Mouse (Mus musculus) neural tube, embryonic 14.5 days (tissue): Measurements from ENCODE around the gene Tas2r135. TPM values are rescaled to one million over a fixed set of nuclear protein-coding genes. Genes with fewer than 3 reads are reported as not detected.

Experiments used
- ATAC-seq: fragments of 200-750 bp; cut with Nextera tagmentation; 2 replicates; pipeline ENCODE4 v1.8.0; 2017; ENCODE audit warnings: low read depth, mild to moderate bottlenecking, moderate TSS enrichment, moderate library complexity
- H3K27ac ChIP-seq: fragments of 300-500 bp; sonication (generic); 2 replicates; pipeline ENCODE4 v1.5.1; 2014; ENCODE audit warnings: low read depth, mild to moderate bottlenecking, control low read depth, low read length, moderate library complexity, mixed read lengths
- H3K27me3 ChIP-seq: fragments of 300-500 bp; sonication (generic); 2 replicates; pipeline ENCODE4 v1.6.1; 2014; ENCODE audit warnings: low read length; ENCODE audit not compliant: control insufficient read depth, insufficient read depth
- H3K36me3 ChIP-seq: fragments of 300-500 bp; sonication (generic); 2 replicates; pipeline ENCODE4 v1.6.1; 2014; ENCODE audit warnings: low read length, mixed read lengths; ENCODE audit not compliant: control insufficient read depth, insufficient read depth
- H3K4me1 ChIP-seq: fragments of 300-500 bp; sonication (generic); 2 replicates; pipeline ENCODE4 v1.6.1; 2014; ENCODE audit warnings: low read length; ENCODE audit not compliant: control insufficient read depth, insufficient read depth
- H3K4me2 ChIP-seq: fragments of 300-500 bp; sonication (generic); 2 replicates; pipeline ENCODE4 v1.6.1; 2014; ENCODE audit warnings: mild to moderate bottlenecking, low read depth, low read length, control low read depth
- H3K4me3 ChIP-seq: fragments of 300-500 bp; sonication (generic); 2 replicates; pipeline ENCODE4 v1.5.1; 2014; ENCODE audit warnings: low read depth, low read length, control low read depth, mixed read lengths
- H3K9ac ChIP-seq: fragments of 300-500 bp; sonication (generic); replicated peaks from 2 replicates; pipeline ENCODE4 v1.6.1; 2014; ENCODE audit warnings: low read depth, mild to moderate bottlenecking, control low read depth, low read length, mixed read lengths
- H3K9me3 ChIP-seq: fragments of 300-500 bp; sonication (generic); 2 replicates; pipeline ENCODE4 v1.6.1; 2016; ENCODE audit warnings: low read length; ENCODE audit not compliant: control insufficient read depth
- WGBS: fragments of 180-500 bp; shearing (Covaris S2); extraction: QIAGEN DNeasy Blood & Tissue Kit; methylation state at CpG from one replicate; pipeline ENCODE4 v1.1.7; 2014; 5-methylcytosine and 5-hydroxymethylcytosine counted together
- polyA plus RNA-seq: library from polyadenylated mRNA; unstranded; fragments of >200 nt; fragmentation: Nextera tagmentation; extraction: Ambion mirVana; gene quantifications from 2 replicates; pipeline ENCODE4 v1.2.1, GENCODE M21; 2014

Gene Tas2r135
- polyA plus RNA-seq, 1 experiment from 2014 or later, result not detected

- Histone ChIP-seq H3K27ac (no peak overlapping the region), H3K4me3 (no peak overlapping the region), H3K9me3 (no peaks in the 10 kb centered on the region), H3K27me3 (no peaks in the 10 kb centered on the region), H3K36me3 (no peaks in the 10 kb centered on the region), H3K4me2 (no peak overlapping the region), H3K9ac (no peak overlapping the region), H3K4me1 (no peaks in the 10 kb centered on the region)
- no peak for ATAC-seq
- 52% methylated on average over 3 of the region's 3 CpGs for WGBS
Measured at GRCm38 (mm10) chr6:42379551-42379950, 25.7 kb upstream of the Tas2r135 start.

GRCm38 (mm10) chr6:42380416-42381144 is 24.7 kb upstream of the Tas2r135 start:
- H3K9ac ChIP-seq, result no peak overlapping the region
- peak; percentile 56; the same call in 1 of the 2 replicates for ATAC-seq

GRCm38 (mm10) chr6:42381221-42381620 is 24.0 kb upstream of the Tas2r135 start:
- Histone ChIP-seq H3K4me2 (no peak overlapping the region), H3K9me3 (no peaks in the 10 kb centered on the region), H3K27ac (no peak overlapping the region), H3K27me3 (no peaks in the 10 kb centered on the region), H3K36me3 (no peaks in the 10 kb centered on the region), H3K4me3 (no peak overlapping the region), H3K4me1 (no peaks in the 10 kb centered on the region), H3K9ac (no peak overlapping the region)
- no peak for ATAC-seq
- 16% methylated on average over 2 of the region's 2 CpGs for WGBS

More at GRCm38 (mm10) chr6:42380416-42381144, 24.7 kb upstream of the Tas2r135 start:
- Histone ChIP-seq H3K4me2 (peak overlapping the region; percentile 19; the same call in 1 of the 2 replicates), H3K27me3 (no peaks in the 10 kb centered on the region), H3K4me3 (no peak overlapping the region), H3K27ac (no peak overlapping the region), H3K4me1 (no peaks in the 10 kb centered on the region), H3K9me3 (no peaks in the 10 kb centered on the region), H3K36me3 (no peaks in the 10 kb centered on the region)
- 2% methylated on average over 8 of the region's 8 CpGs for WGBS

- Histone ChIP-seq H3K9ac (no peak overlapping the region), H3K27ac (no peak overlapping the region), H3K4me3 (no peak overlapping the region), H3K9me3 (no peaks in the 10 kb centered on the region), H3K27me3 (no peaks in the 10 kb centered on the region), H3K36me3 (no peaks in the 10 kb centered on the region), H3K4me1 (no peaks in the 10 kb centered on the region), H3K4me2 (no peak overlapping the region)
- WGBS, result 60% methylated on average over 9 of the region's 9 CpGs
- ATAC-seq, result no peak
Measured at GRCm38 (mm10) chr6:42381916-42382381, 23.3 kb upstream of the Tas2r135 start.

- no peak for ATAC-seq
- no peaks in the 10 kb centered on the region for H3K4me1 ChIP-seq
- H3K9ac ChIP-seq, result no peak overlapping the region
- H3K36me3 ChIP-seq, result no peaks in the 10 kb centered on the region
- H3K4me3 ChIP-seq, result no peak overlapping the region
- WGBS, result 96% methylated on average over 5 of the region's 5 CpGs
- H3K4me2 ChIP-seq, result no peak overlapping the region
- no peak overlapping the region for H3K27ac ChIP-seq
- H3K27me3 ChIP-seq, result no peaks in the 10 kb centered on the region
- no peaks in the 10 kb centered on the region for H3K9me3 ChIP-seq
Measured at GRCm38 (mm10) chr6:42383360-42383759, 21.9 kb upstream of the Tas2r135 start.

GRCm38 (mm10) chr6:42385635-42386034 is 19.6 kb upstream of the Tas2r135 start:
- no peak overlapping the region for H3K4me3 ChIP-seq
- no peaks in the 10 kb centered on the region for H3K36me3 ChIP-seq
- H3K4me1 ChIP-seq, result no peaks in the 10 kb centered on the region
- no peaks in the 10 kb centered on the region for H3K27me3 ChIP-seq
- ATAC-seq, result no peak
- H3K9ac ChIP-seq, result no peak overlapping the region
- H3K27ac ChIP-seq, result no peak overlapping the region
- 75% methylated on average over 4 of the region's 4 CpGs for WGBS
- H3K9me3 ChIP-seq, result no peaks in the 10 kb centered on the region
- no peak overlapping the region for H3K4me2 ChIP-seq

GRCm38 (mm10) chr6:42391796-42392330 is 13.4 kb upstream of the Tas2r135 start:
- no peak overlapping the region for H3K4me3 ChIP-seq
- no peaks in the 10 kb centered on the region for H3K36me3 ChIP-seq
- no peak for ATAC-seq
- no peak overlapping the region for H3K27ac ChIP-seq
- no peak overlapping the region for H3K4me2 ChIP-seq
- WGBS, result 44% methylated on average over 2 of the region's 2 CpGs
- no peaks in the 10 kb centered on the region for H3K27me3 ChIP-seq
- H3K4me1 ChIP-seq, result no peaks in the 10 kb centered on the region
- H3K9ac ChIP-seq, result no peak overlapping the region
- no peaks in the 10 kb centered on the region for H3K9me3 ChIP-seq

GRCm38 (mm10) chr6:42395960-42396809 is 9.0 kb upstream of the Tas2r135 start:
- Histone ChIP-seq H3K27me3 (no peaks in the 10 kb centered on the region), H3K4me3 (no peak overlapping the region), H3K9me3 (no peaks in the 10 kb centered on the region), H3K4me2 (no peak overlapping the region), H3K4me1 (no peaks in the 10 kb centered on the region), H3K9ac (no peak overlapping the region), H3K36me3 (no peaks in the 10 kb centered on the region), H3K27ac (no peak overlapping the region)
- ATAC-seq, result no peak
- WGBS, result 73% methylated on average over 9 of the region's 9 CpGs
